Mouse (Mus musculus) adrenal gland, adult 18-20 months (tissue): ENCODE results near the gene Fos. TPM values are rescaled to one million over a fixed set of nuclear protein-coding genes. Genes with fewer than 3 reads are reported as not detected.
A peak's percentile ranks its signal among the peaks of the same experiment; 100 is the strongest.

ENCODE experiments used
- DNase-seq, 2 experiments: peaks; one replicate each; pipeline ENCODE4 v3.0.0; 2021 to 2022; ENCODE audit warnings: low spot score in 2 of 2
- total RNA-seq, 2 experiments: library from RNA; stranded (reverse); gene quantifications; 1 replicate in 1 of 2; 2 replicates in 1 of 2; pipeline ENCODE4 v1.2.3; 2021

Gene Fos
- total RNA-seq, 2 experiments from 2014 or later: 2.9 to 4.3 TPM

DNA sequence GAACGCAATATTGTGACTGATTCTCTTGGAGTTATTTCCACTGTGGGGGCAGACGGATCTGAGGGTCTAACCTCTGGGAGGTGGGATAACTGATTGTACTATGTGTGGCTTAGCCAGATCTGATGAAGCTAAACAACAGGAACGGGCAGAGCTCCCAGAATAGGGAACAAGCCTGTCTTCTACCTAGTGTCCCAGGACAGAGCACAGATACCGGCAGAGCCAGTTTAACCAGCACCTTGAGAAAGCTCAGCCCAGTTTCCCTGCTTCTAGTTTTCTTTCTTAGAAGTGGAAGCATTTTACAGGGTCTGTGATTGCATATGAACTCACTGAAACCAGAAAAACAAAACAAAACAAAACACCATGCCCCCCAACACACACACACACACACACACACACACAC is 13.9 kb upstream of the Fos start:
- no peak for DNase-seq

DNA sequence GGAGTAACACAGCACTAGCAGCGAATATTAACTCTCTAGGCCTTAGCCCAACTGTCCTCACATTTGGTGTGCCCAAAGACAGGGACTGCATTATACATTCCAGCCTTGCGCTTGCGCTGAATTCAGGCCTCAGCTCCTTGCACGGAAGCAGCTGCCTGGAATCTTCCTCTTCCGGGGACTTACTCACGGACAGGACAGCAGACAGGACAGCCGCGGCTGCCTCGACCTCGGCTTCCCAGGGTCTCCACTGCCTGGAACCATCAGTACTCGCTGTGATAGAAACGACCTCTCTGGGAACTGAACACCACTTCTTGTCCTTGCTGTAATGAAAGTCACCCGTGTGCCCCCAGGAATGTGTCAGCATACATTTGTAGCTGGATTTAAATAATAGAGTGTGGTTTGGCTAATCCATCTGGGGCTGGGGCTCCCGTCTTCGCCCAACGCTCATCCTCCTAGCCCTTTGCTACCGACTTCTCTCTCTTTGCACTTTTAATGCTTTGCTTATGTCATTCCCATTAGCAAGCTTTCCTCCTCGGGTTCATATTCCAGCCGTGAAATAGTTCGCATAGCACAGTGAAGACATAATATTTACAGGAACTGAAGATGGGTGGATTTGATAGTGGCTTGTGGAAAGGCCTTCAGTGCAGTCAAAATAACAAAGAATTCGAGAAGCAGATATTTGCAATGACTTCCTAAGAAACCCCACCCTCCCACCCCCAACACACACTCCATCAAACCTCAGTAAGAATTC is 11.6 kb upstream of the Fos start:
- DNase-seq: no peak

GRCm38 (mm10) chr12:85462802-85463201 is 10.9 kb upstream of the Fos start:
- no peak for DNase-seq

DNA sequence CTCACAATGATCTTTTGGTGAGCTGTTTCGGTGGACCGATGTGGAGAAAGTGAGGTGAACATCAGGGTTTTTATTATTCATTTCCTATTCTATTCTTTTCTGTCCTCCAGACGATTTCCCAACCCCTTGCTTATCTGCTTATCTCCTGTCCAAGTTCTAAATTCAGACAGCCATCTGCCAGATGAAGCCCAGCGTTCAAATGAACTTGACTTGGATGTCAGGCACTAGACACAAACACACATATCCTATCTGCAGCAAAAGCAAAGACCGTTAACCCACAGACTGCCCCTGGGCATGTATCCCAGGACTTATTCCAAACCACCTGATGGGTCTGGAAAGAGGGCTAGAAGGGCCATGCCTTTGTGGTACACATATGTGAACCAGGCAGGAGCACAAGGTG is 9.3 kb upstream of the Fos start:
- no peak for DNase-seq

DNA sequence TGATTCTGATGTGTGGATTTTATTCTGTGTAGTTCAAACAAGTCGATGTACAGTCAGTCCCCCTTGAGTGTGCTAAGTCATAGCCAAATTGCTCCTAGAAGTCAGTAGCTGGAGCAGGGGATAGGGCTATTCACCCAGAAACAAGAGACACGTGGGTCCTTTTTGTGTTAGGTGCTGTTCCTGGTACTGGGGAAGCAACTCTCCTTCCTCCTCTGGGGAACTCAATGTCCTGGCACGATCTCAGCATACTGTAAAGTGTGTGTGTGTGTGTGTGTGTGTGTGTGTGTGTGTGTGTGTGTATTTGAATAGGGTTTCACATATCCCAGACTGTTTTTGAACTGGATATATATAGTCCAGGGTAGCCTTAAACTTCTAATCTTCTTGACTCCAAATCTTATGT is 8.8 kb upstream of the Fos start:
- DNase-seq: no peak

DNA sequence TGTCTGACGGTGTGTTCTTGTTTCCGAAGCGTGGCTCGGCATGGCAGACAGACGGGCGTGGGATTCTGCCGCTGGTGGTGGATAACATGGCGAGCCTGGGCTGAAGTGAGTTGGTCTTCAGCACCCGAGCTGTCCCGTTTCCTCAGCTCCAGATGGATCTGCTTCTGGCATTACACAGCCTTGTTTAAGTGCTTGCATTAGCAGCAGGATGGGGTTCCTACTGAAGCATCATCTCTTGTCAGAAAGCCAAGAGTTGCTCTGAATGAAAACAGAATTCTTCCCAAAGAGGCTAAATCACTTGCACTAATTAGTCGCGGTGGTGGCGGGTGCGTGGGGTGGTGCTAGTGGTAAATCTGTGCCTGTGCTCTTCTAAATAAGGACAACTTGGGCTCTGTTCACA is 5.8 kb upstream of the Fos start:
- no peak for DNase-seq

DNA sequence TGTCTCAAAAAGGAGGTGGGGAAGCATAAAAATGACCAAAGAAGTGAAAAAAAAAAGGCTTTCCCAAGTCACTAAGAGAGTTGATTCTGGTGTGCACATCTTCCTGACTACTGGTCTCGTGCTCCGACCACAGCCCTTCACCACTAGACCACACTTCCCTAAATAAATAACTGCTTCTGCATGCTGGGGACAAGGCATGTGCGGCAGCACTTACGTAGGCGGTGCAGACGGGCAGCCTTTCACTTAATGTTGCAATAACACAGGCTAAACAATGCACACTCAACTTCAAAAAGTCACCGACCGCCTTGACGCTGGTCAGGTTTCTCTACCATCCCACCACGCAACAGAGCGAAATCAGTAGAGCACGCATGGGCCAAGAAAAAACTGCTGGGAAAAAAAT is 5.0 kb upstream of the Fos start:
- DNase-seq: no peak

GRCm38 (mm10) chr12:85471920-85472655 is 1.6 kb upstream of the Fos start:
- DNase-seq: peak; percentile 79 to 80

GRCm38 (mm10) chr12:85472656-85473410 is 857 bp upstream of the Fos start:
- no peak for DNase-seq

DNA sequence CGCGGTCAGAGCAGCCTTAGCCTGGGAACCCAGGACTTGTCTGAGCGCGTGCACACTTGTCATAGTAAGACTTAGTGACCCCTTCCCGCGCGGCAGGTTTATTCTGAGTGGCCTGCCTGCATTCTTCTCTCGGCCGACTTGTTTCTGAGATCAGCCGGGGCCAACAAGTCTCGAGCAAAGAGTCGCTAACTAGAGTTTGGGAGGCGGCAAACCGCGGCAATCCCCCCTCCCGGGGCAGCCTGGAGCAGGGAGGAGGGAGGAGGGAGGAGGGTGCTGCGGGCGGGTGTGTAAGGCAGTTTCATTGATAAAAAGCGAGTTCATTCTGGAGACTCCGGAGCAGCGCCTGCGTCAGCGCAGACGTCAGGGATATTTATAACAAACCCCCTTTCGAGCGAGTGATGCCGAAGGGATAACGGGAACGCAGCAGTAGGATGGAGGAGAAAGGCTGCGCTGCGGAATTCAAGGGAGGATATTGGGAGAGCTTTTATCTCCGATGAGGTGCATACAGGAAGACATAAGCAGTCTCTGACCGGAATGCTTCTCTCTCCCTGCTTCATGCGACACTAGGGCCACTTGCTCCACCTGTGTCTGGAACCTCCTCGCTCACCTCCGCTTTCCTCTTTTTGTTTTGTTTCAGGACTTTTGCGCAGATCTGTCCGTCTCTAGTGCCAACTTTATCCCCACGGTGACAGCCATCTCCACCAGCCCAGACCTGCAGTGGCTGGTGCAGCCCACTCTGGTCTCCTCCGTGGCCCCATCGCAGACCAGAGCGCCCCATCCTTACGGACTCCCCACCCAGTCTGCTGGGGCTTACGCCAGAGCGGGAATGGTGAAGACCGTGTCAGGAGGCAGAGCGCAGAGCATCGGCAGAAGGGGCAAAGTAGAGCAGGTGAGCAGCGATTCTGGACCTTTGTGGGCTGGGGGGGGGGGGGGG is 875 bp downstream of the Fos start:
- DNase-seq: peak in 1 of 2 experiments; percentile 59

- DNase-seq: no peak
These were observed 1.7 kb downstream of the Fos start for GRCm38 (mm10) chr12:85475232-85475919.

GRCm38 (mm10) chr12:85475920-85476828 is 2.5 kb downstream of the Fos start:
- no peak for DNase-seq

- no peak for DNase-seq
These were observed 3.5 kb downstream of the Fos start for GRCm38 (mm10) chr12:85477219-85477618.

DNA sequence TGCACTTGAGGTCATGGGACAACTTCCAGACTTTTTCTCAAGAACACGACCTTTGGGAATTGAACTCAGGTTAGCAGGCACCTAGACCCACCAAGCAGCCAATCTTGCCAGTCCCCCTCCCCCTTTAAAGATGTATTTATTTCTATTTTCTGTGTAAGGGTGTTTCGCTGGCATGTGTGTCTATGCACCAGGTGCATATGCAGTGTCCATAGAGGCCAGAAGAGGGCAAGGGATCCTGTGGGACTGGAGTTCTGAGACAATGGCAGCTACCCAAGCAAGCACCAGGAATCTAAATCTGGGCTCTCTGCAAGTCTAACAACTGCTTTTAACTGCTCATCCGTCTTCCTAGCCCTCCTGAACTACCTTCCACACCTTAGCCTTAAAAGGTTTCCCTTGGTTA is 4.1 kb downstream of the Fos start:
- no peak for DNase-seq

DNA sequence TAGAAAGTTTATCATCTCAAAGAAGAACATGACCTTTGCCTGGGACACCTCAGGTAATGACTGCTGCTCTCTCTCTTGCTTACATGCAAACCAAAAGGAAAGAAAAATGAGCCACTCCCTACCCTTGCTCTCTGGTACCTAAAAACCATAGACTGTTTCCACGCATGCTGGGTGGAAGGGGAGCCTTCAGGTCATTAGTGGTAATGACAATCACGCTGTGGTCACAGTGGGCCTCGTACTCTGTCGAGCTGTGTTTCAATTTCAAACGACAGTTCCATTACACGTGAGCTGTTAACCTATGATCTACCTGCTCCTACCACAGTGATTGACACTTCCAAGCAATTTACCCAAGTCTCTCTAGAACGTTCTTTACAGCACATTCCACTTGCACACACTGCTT is 5.0 kb downstream of the Fos start:
- no peak for DNase-seq

GRCm38 (mm10) chr12:85479190-85479589 is 5.5 kb downstream of the Fos start:
- no peak for DNase-seq

- DNase-seq: no peak
These were observed 9.5 kb downstream of the Fos start for GRCm38 (mm10) chr12:85483155-85483554.

- no peak for DNase-seq
These were observed 11.0 kb downstream of the Fos start for GRCm38 (mm10) chr12:85484655-85485054.
